Mouse (Mus musculus): Measurements from ENCODE around the gene Il1b. TPM values are rescaled to one million over a fixed set of nuclear protein-coding genes. Genes with fewer than 3 reads are reported as not detected.

Il1b gene
- total and polyA plus RNA-seq, 3 experiments: 0.12 to 0.26 TPM; not detected in 1

- H3K4me3 ChIP-seq (ENCODE audit: control insufficient read depth in 1 of 2, insufficient read depth in 1 of 2, low read depth in 2 of 2, low read length in 2 of 2): no peak overlapping the region
- H3K9ac ChIP-seq (ENCODE audit: control insufficient read depth, low read depth, low read length, poor library complexity, severe bottlenecking): no peak overlapping the region
- no peaks in the 10 kb centered on the region for H3K27me3 ChIP-seq (ENCODE audit: control insufficient read depth in 1 of 2, insufficient read depth in 2 of 2, low read length in 2 of 2)
- TF ChIP-seq USF2 (IDR thresholded peaks at IDR 0.05; ENCODE audit: borderline replicate concordance in 1 of 2, insufficient read depth in 1 of 2, low read depth in 1 of 2, low read length in 2 of 2) (no peak), SIN3A (IDR thresholded peaks at IDR 0.05; ENCODE audit: low read length) (no peak), UBTF (IDR thresholded peaks at IDR 0.05; ENCODE audit: borderline replicate concordance, insufficient read depth, low read depth, low read length) (no peak), BHLHE40 (IDR thresholded peaks at IDR 0.05; ENCODE audit: borderline replicate concordance, low read depth, low read length) (no peak), GATA1 (IDR thresholded peaks at IDR 0.05; ENCODE audit: low read depth, low read length) (no peak), RCOR1 (IDR thresholded peaks at IDR 0.05; ENCODE audit: low read depth, low read length) (no peak), CHD2 (IDR thresholded peaks at IDR 0.05; ENCODE audit: low read length) (no peak), ZMIZ1 (IDR thresholded peaks at IDR 0.05; ENCODE audit: low read depth, low read length) (no peak), POLR2AphosphoS2 (IDR thresholded peaks at IDR 0.05; ENCODE audit: low read length) (no peak), MAX (IDR thresholded peaks at IDR 0.05; ENCODE audit: low read length) (no peak), TAL1 (IDR thresholded peaks at IDR 0.05; ENCODE audit: low read length) (no peak), SMC3 (IDR thresholded peaks at IDR 0.05; ENCODE audit: low read depth, low read length) (no peak), USF1 (IDR thresholded peaks at IDR 0.05; ENCODE audit: low read depth, low read length) (no peak), NRF1 (IDR thresholded peaks at IDR 0.05; ENCODE audit: insufficient read depth, low read depth, low read length, poor library complexity, severe bottlenecking) (no peak), ZNF384 (IDR thresholded peaks at IDR 0.05; ENCODE audit: low read depth, low read length) (no peak)
- H3K27ac ChIP-seq (ENCODE audit: control insufficient read depth, low read depth, low read length): no peak overlapping the region
- DNase-seq (ENCODE audit: low read depth, low spot score): no peak
- H3K4me1 ChIP-seq (ENCODE audit: control insufficient read depth in 1 of 2, insufficient read depth in 2 of 2, low read length in 2 of 2): peaks cover 0 to 11% of the 10 kb centered on the region in 2 experiments; a peak in 2 of 4 replicates
- H3K36me3 ChIP-seq (ENCODE audit: control insufficient read depth in 1 of 2, insufficient read depth in 2 of 2, low read length in 2 of 2): peaks cover 0 to 9% of the 10 kb centered on the region in 2 experiments; a peak in 2 of 4 replicates
- no peaks in the 10 kb centered on the region for H3K9me3 ChIP-seq (replicated peaks; ENCODE audit: insufficient read depth, low read length)
- H3K79me2 ChIP-seq (ENCODE audit: control insufficient read depth, insufficient read depth, low read length, poor library complexity): no peaks in the 10 kb centered on the region
Measured at GRCm38 (mm10) chr2:129411651-129412050, 40.7 kb upstream of the Il1b start.

- H3K27ac ChIP-seq (ENCODE audit: control insufficient read depth, low read depth, low read length): no peak overlapping the region
- peaks cover 0 to 11% of the 10 kb centered on the region in 2 experiments; a peak in 2 of 4 replicates for H3K4me1 ChIP-seq (ENCODE audit: control insufficient read depth in 1 of 2, insufficient read depth in 2 of 2, low read length in 2 of 2)
- no peak overlapping the region for H3K4me3 ChIP-seq (ENCODE audit: control insufficient read depth in 1 of 2, insufficient read depth in 1 of 2, low read depth in 2 of 2, low read length in 2 of 2)
- H3K36me3 ChIP-seq (ENCODE audit: control insufficient read depth in 1 of 2, insufficient read depth in 2 of 2, low read length in 2 of 2): peaks cover 0 to 9% of the 10 kb centered on the region in 2 experiments; a peak in 2 of 4 replicates
- no peak overlapping the region for H3K9ac ChIP-seq (ENCODE audit: control insufficient read depth, low read depth, low read length, poor library complexity, severe bottlenecking)
- H3K79me2 ChIP-seq (ENCODE audit: control insufficient read depth, insufficient read depth, low read length, poor library complexity): no peaks in the 10 kb centered on the region
- no peak for DNase-seq (ENCODE audit: low read depth, low spot score)
- H3K9me3 ChIP-seq (replicated peaks; ENCODE audit: insufficient read depth, low read length): no peaks in the 10 kb centered on the region
- no peaks in the 10 kb centered on the region for H3K27me3 ChIP-seq (ENCODE audit: control insufficient read depth in 1 of 2, insufficient read depth in 2 of 2, low read length in 2 of 2)
- TF ChIP-seq POLR2AphosphoS5 (IDR thresholded peaks at IDR 0.05; ENCODE audit: borderline replicate concordance, low read depth, low read length): no peak
- TF ChIP-seq RAD21 (IDR thresholded peaks at IDR 0.05; ENCODE audit: low read depth, low read length): no peak
- TF ChIP-seq POLR2A (IDR thresholded peaks at IDR 0.05; ENCODE audit: control insufficient read depth in 1 of 2, insufficient read depth in 1 of 2, low read depth in 1 of 2, low read length in 2 of 2, poor library complexity in 1 of 2): no peak
- TF ChIP-seq ZMIZ1 (IDR thresholded peaks at IDR 0.05; ENCODE audit: low read depth, low read length): no peak
- TF ChIP-seq CHD1 (IDR thresholded peaks at IDR 0.05; ENCODE audit: low read depth, low read length): no peak
- no peak for TF ChIP-seq POLR2AphosphoS2 (IDR thresholded peaks at IDR 0.05; ENCODE audit: low read length)
- no peak for TF ChIP-seq TAL1 (IDR thresholded peaks at IDR 0.05; ENCODE audit: low read length)
- TF ChIP-seq MAX (IDR thresholded peaks at IDR 0.05; ENCODE audit: low read length): no peak
- TF ChIP-seq RCOR1 (IDR thresholded peaks at IDR 0.05; ENCODE audit: low read depth, low read length): no peak
- no peak for TF ChIP-seq E2F4 (IDR thresholded peaks at IDR 0.05; ENCODE audit: borderline replicate concordance, low read depth, low read length)
- TF ChIP-seq GABPA (IDR thresholded peaks at IDR 0.05; ENCODE audit: low read depth, low read length): no peak
- TF ChIP-seq CHD2 (IDR thresholded peaks at IDR 0.05; ENCODE audit: low read length): no peak
- no peak for TF ChIP-seq MAZ (IDR thresholded peaks at IDR 0.05; ENCODE audit: low read depth, low read length)
- TF ChIP-seq MYC (IDR thresholded peaks at IDR 0.05; ENCODE audit: low read depth, low read length): no peak
- TF ChIP-seq SIN3A (IDR thresholded peaks at IDR 0.05; ENCODE audit: low read length): no peak
- no peak for TF ChIP-seq USF2 (IDR thresholded peaks at IDR 0.05; ENCODE audit: borderline replicate concordance in 1 of 2, insufficient read depth in 1 of 2, low read depth in 1 of 2, low read length in 2 of 2)
- no peak for TF ChIP-seq USF1 (IDR thresholded peaks at IDR 0.05; ENCODE audit: low read depth, low read length)
- TF ChIP-seq TBP (IDR thresholded peaks at IDR 0.05; ENCODE audit: low read depth, low read length): no peak
- no peak for TF ChIP-seq ZC3H11A (IDR thresholded peaks at IDR 0.05; ENCODE audit: low read depth, low read length)
- no peak for TF ChIP-seq EP300 (IDR thresholded peaks at IDR 0.05; ENCODE audit: low read depth in 1 of 2, low read length in 2 of 2)
Measured at GRCm38 (mm10) chr2:129410344-129410743, 39.4 kb upstream of the Il1b start.

Data from MEL (cell line).